Mouse (Mus musculus) intestine, embryonic 14.5 days (tissue): Measurements from ENCODE around the gene Rgs3. TPM values are rescaled to one million over a fixed set of nuclear protein-coding genes. Genes with fewer than 3 reads are reported as not detected.

Experiments
- ATAC-seq: fragments of 200-750 bp; cut with Nextera tagmentation; replicated peaks from 2 replicates; pipeline ENCODE4 v1.8.0; 2017; ENCODE audit warnings: low read depth, moderate number of reproducible peaks, moderate TSS enrichment, moderate library complexity; ENCODE audit not compliant: low FRiP score, low TSS enrichment
- DNase-seq: peaks from one replicate; pipeline ENCODE4 v3.0.0-alpha.2; 2018; ENCODE audit warnings: low spot score
- H3K27ac ChIP-seq: fragments of 300-500 bp; sonication (generic); 2 replicates; pipeline ENCODE4 v1.5.1; 2014; ENCODE audit warnings: low read depth, mild to moderate bottlenecking, control low read depth
- H3K27me3 ChIP-seq: fragments of 300-500 bp; sonication (generic); replicated peaks from 2 replicates; pipeline ENCODE4 v1.6.1; 2014; ENCODE audit warnings: low read length, control low read depth; ENCODE audit not compliant: control insufficient read depth, insufficient read depth
- H3K36me3 ChIP-seq: fragments of 300-500 bp; sonication (generic); 2 replicates; pipeline ENCODE4 v1.6.1; 2014; ENCODE audit warnings: low read length, control low read depth; ENCODE audit not compliant: control insufficient read depth, insufficient read depth
- H3K4me1 ChIP-seq: fragments of 300-500 bp; sonication (generic); replicated peaks from 2 replicates; pipeline ENCODE4 v1.6.1; 2014; ENCODE audit warnings: low read length, control low read depth, mixed read lengths; ENCODE audit not compliant: control insufficient read depth, insufficient read depth
- H3K4me2 ChIP-seq: fragments of 300-500 bp; sonication (generic); 2 replicates; pipeline ENCODE4 v1.6.1; 2014; ENCODE audit warnings: low read length
- H3K4me3 ChIP-seq: fragments of 300-500 bp; sonication (generic); 2 replicates; pipeline ENCODE4 v1.5.1; 2014; ENCODE audit warnings: low read depth, low read length, control low read depth, mixed read lengths
- H3K9ac ChIP-seq: fragments of 300-500 bp; sonication (generic); 2 replicates; pipeline ENCODE4 v1.6.1; 2014; ENCODE audit warnings: mild to moderate bottlenecking, low read length
- H3K9me3 ChIP-seq: fragments of 300-500 bp; sonication (generic); 2 replicates; pipeline ENCODE4 v1.6.1; 2016; ENCODE audit warnings: low read length, control low read depth; ENCODE audit not compliant: control insufficient read depth
- WGBS: fragments of 180-500 bp; shearing (Covaris S2); extraction: QIAGEN DNeasy Blood & Tissue Kit; methylation state at CpG from one replicate; pipeline ENCODE4 v1.1.7; 2014; 5-methylcytosine and 5-hydroxymethylcytosine counted together
- polyA plus RNA-seq: library from polyadenylated mRNA; unstranded; fragments of >200 nt; fragmentation: Nextera tagmentation; extraction: Ambion mirVana; gene quantifications from 2 replicates; pipeline ENCODE4 v1.2.1, GENCODE M21; 2014

The Rgs3 gene
- polyA plus RNA-seq, 1 experiment from 2014 or later = 35.0 TPM

DNA sequence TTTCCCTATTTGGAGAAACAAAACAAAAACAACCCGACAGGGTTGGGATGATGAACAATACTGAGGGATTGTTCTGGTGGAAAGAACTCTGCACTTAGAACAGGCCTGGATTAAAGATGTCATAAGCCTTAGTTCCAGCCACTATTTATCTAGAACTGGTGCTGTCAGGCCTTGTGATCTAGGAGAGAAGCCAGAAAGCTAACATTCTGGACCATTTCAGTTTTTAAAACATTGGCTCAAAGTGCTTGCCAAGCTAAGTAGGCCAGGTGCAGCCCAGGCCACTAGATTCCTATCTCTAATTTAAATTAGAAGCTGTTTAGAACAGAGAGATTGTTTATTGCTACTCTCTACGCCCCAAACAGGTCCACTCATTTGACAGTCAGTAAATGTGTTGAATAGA is 33.4 kb upstream of the Rgs3 start:
- Histone ChIP-seq H3K36me3 (peaks cover 17% of the 10 kb centered on the region), H3K9me3 (no peaks in the 10 kb centered on the region), H3K9ac (no peak overlapping the region), H3K4me1 (peaks cover 12% of the 10 kb centered on the region; the same call in 1 of the 2 replicates), H3K4me3 (no peak overlapping the region), H3K27ac (no peak overlapping the region), H3K27me3 (no peaks in the 10 kb centered on the region), H3K4me2 (no peak overlapping the region)
- no peak for DNase-seq
- WGBS = 46% methylated on average over 2 of the region's 2 CpGs
- no peak for ATAC-seq

DNA sequence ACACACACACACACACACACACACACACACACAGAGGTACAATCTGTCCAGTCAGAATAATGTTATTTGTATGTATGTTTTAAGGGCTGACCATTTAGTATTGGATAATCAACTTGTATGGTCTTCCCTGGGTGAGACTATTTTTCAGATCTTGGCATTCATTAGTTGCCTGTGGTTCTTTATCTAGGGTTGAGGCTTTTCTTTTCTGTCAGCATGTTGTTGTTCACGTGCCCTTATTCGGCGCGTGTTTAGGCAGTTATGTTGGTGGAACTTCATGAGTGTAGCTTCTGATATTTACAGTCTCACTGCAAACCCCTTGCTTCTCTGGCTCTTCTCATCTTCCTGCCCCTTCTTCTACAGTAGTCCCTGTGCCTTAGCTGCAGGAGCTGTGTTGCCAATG is 32.0 kb upstream of the Rgs3 start:
- Histone ChIP-seq H3K4me2 (no peak overlapping the region), H3K9me3 (no peaks in the 10 kb centered on the region), H3K4me1 (peaks cover 12% of the 10 kb centered on the region; the same call in 1 of the 2 replicates), H3K27me3 (no peaks in the 10 kb centered on the region), H3K36me3 (peaks cover 13% of the 10 kb centered on the region), H3K9ac (no peak overlapping the region), H3K4me3 (no peak overlapping the region), H3K27ac (no peak overlapping the region)
- whole genome bisulfite sequencing = 79% methylated on average over 4 of the region's 4 CpGs
- ATAC-seq (no peak), DNase-seq (no peak)

DNA sequence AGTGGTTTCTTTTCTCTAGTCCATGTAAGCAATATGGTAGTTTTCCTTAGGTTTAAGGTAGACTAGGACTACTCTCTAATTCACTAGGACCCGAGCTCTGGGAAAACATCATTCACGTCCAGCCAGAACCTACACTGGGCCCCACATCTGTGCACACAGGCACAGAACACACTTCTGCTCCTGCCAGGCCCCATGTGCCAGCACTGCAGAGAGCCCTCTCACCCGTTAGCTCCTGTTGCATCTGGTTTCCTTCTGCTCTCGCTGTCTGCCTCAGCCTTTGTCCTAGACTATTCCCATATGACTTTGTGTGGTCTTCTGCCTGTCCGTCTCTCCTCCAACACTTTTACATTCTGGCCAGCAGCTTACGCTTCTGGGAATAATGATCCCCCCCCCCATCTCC is 25.9 kb upstream of the Rgs3 start:
- 55% methylated on average over 6 of the region's 6 CpGs for WGBS

DNA sequence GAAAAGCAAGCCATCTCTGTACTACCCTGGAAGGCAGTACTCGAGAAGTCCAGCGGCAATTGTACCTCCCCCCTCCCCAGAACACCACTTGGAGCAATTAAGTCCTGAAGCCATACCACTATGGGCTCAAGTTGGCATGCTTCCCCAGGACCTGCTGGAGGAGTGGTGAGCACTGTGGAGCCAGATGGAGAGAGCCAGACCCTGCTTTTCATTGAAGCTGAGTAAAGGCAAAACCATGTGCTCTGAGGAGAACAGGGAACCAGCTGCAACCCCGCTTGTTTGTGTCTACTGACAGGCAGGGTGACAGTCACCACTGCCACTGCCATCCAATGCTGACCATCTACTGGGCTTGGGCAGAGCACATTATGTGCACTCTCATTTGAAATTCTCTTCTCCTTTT is 17.8 kb upstream of the Rgs3 start:
- no peak for DNase-seq
- Histone ChIP-seq H3K36me3 (no peaks in the 10 kb centered on the region), H3K27me3 (no peaks in the 10 kb centered on the region), H3K9ac (no peak overlapping the region), H3K4me2 (no peak overlapping the region), H3K27ac (no peak overlapping the region), H3K4me1 (no peaks in the 10 kb centered on the region), H3K4me3 (no peak overlapping the region), H3K9me3 (no peaks in the 10 kb centered on the region)
- no peak for ATAC-seq
- 83% methylated on average over 3 of the region's 3 CpGs for WGBS

More for the DNA sequence above, 25.9 kb upstream of the Rgs3 start:
- Histone ChIP-seq H3K4me1 (peaks cover 5% of the 10 kb centered on the region; the same call in 1 of the 2 replicates), H3K9ac (no peak overlapping the region), H3K27ac (no peak overlapping the region), H3K36me3 (no peaks in the 10 kb centered on the region), H3K4me3 (no peak overlapping the region), H3K27me3 (no peaks in the 10 kb centered on the region), H3K4me2 (no peak overlapping the region), H3K9me3 (no peaks in the 10 kb centered on the region)
- ATAC-seq = no peak
- no peak for DNase-seq

DNA sequence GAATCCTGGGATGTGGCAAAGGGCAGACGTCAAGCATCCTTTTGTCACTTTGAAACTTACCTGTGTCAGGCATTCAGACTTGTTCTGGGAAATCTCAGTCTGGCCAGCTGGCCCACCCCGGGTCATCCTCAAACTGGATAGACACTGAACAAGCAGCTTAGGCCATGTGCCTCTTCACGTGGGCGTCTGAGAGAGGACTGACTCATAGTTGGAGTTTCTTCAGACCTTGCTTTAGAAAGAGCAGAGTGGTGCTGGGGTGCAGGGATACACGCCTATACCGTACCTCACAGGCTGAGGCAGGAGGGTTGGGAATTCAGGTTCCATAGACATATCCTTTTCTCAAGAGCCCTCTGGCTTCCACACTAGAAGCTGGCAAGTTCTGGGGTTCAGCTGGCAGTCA is 15.9 kb upstream of the Rgs3 start:
- Histone ChIP-seq H3K36me3 (no peaks in the 10 kb centered on the region), H3K9me3 (no peaks in the 10 kb centered on the region), H3K4me1 (no peaks in the 10 kb centered on the region), H3K4me3 (no peak overlapping the region), H3K4me2 (no peak overlapping the region), H3K27ac (no peak overlapping the region), H3K9ac (no peak overlapping the region), H3K27me3 (no peaks in the 10 kb centered on the region)
- DNase-seq = no peak
- WGBS = 81% methylated on average over 6 of the region's 6 CpGs
- no peak for ATAC-seq

DNA sequence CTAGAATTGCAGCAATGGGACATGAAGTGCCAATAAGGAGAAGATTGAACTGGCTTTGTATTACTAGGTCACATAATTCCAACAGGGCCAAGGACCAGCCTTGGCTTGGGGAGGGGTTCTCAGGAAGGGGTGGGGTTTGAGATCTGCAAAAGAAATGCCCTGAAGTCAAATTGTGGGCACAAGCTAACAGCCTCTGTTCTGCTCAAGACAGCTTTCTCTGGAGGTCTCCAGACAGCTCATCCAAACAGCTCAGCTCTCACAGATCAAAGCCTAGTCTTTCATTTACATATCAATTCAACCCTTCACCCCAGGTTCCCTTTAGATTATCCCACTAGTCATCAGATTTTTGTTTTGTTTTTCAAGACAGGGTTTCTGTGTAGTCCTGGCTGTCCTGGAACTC is 14.8 kb upstream of the Rgs3 start:
- Histone ChIP-seq H3K36me3 (no peaks in the 10 kb centered on the region), H3K4me2 (no peak overlapping the region), H3K9ac (no peak overlapping the region), H3K4me1 (no peaks in the 10 kb centered on the region), H3K27ac (no peak overlapping the region), H3K27me3 (no peaks in the 10 kb centered on the region), H3K4me3 (no peak overlapping the region), H3K9me3 (no peaks in the 10 kb centered on the region)
- DNase-seq (no peak), ATAC-seq (no peak)

DNA sequence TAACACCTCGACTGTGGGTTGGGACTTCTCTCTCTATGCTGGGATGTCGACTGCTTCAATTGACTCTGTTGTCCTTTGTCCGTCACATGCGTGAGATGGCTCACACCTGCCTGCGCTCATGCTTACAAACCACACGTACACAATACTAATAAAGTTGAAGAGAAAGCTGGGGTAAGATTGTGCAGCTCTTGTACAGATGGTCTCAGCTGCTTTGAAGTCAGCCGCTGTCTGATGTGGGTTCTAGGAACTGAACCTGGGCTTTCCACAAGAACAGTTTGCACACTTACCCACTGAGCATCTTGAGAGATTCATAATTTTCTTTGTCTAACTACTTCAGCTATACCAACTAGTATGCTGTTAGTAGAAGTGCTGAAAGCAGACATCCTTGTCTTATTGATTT is 7.7 kb upstream of the Rgs3 start:
- 79% methylated on average over 7 of the region's 7 CpGs for WGBS
- Histone ChIP-seq H3K4me2 (no peak overlapping the region), H3K27me3 (no peaks in the 10 kb centered on the region), H3K36me3 (no peaks in the 10 kb centered on the region), H3K9ac (no peak overlapping the region), H3K27ac (no peak overlapping the region), H3K9me3 (no peaks in the 10 kb centered on the region), H3K4me1 (no peaks in the 10 kb centered on the region), H3K4me3 (no peak overlapping the region)
- DNase-seq (no peak), ATAC-seq (no peak)

DNA sequence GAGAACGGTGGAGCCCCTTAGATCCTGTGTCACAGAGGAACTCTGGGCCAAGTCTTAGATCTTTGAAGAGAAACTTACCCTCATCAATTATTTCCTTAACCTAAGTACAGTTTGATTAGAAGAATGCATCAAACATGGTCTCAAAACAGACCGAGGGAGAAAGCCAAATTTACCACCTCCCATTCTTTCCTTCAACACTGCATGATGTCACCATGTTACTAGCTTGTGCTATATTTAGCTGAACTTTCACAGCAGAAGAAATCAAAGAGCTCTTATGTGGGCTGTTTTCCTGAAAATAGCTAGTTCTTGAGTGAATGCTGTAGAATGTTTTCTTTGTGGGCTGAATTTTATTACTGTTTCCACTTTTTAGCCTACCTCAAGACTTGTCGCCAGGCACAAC is 2.2 kb upstream of the Rgs3 start:
- WGBS = 60% methylated on average over 3 of the region's 3 CpGs
- Histone ChIP-seq H3K9ac (no peak overlapping the region), H3K9me3 (no peaks in the 10 kb centered on the region), H3K4me2 (no peak overlapping the region), H3K36me3 (no peaks in the 10 kb centered on the region), H3K4me1 (no peaks in the 10 kb centered on the region), H3K4me3 (no peak overlapping the region), H3K27me3 (no peaks in the 10 kb centered on the region), H3K27ac (no peak overlapping the region)
- ATAC-seq (no peak), DNase-seq (no peak)

DNA sequence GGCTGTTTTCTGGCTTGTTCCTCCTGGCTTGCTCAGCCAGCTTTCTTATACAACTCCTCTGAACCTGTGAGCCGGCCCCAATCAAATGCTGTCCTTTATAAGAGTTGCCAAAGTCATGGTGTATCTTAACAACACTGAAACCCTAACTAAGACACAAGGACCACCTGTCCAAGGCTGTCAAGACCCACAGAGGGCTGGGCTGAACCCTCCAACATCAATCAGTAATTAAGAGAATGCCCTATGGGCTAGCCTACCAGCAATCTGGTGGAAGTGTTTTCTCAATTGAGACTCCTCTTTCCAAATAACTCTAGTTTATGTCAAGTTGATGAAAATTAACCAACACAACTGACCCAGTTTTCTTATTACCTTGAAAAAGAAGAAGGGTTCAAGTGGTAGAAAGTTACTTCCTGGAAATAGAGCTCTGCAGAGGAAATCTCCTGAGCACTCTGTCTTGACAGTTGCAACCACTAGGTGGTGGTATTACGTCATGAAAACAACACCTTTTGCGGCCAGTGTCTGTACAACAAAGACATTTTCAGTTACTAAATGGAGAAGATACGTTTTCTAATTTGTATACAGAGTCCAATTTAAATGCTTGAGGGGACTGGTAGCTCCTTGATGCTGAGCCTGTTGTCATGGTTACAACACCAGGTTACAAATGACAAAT is 1.4 kb downstream of the Rgs3 start:
- WGBS = 23% methylated on average over 4 of the region's 4 CpGs
- H3K9ac ChIP-seq = no peak overlapping the region
- no peak overlapping the region for H3K27ac ChIP-seq
- H3K27me3 ChIP-seq = no peaks in the 10 kb centered on the region
- DNase-seq (peak; percentile 70), ATAC-seq (peak; percentile 56; the same call in 1 of the 2 replicates)
- H3K36me3 ChIP-seq = no peaks in the 10 kb centered on the region
- H3K4me3 ChIP-seq = no peak overlapping the region
- H3K9me3 ChIP-seq = no peaks in the 10 kb centered on the region
- H3K4me2 ChIP-seq = no peak overlapping the region
- H3K4me1 ChIP-seq = 0 out of 2 replicates have a peak, but pooled peaks cover 8% of the 10 kb centered on the region
